Mouse (Mus musculus) retina, adult 2 months (tissue): Measurements from ENCODE around the gene Gigyf1.

Source experiments
- DNase-seq: peaks from one replicate; pipeline ENCODE4 v3.0.0-alpha.2; 2012; ENCODE audit warnings: low read depth, low spot score

The Gigyf1 gene

GRCm38 (mm10) chr5:137513951-137514721, 4.2 kb upstream of the Gigyf1 start:
- DNase-seq = no peak

GRCm38 (mm10) chr5:137514811-137515210, 3.5 kb upstream of the Gigyf1 start:
- no peak for DNase-seq

GRCm38 (mm10) chr5:137519691-137520550, 1.6 kb downstream of the Gigyf1 start:
- DNase-seq = no peak

- DNase-seq = no peak
These were observed 3.5 kb downstream of the Gigyf1 start for GRCm38 (mm10) chr5:137521861-137522260.

- no peak for DNase-seq
These were observed 4.4 kb downstream of the Gigyf1 start for GRCm38 (mm10) chr5:137522711-137523110.

- DNase-seq = no peak
These were observed 5.3 kb downstream of the Gigyf1 start for GRCm38 (mm10) chr5:137523396-137524250.

- no peak for DNase-seq
These were observed 5.8 kb downstream of the Gigyf1 start for GRCm38 (mm10) chr5:137524251-137524515.

GRCm38 (mm10) chr5:137524671-137525070, 6.3 kb downstream of the Gigyf1 start:
- DNase-seq = no peak

GRCm38 (mm10) chr5:137525511-137525910, 7.2 kb downstream of the Gigyf1 start:
- no peak for DNase-seq

GRCm38 (mm10) chr5:137526192-137526936, 8.0 kb downstream of the Gigyf1 start:
- DNase-seq = no peak

- DNase-seq = no peak
These were observed 9.1 kb downstream of the Gigyf1 start for GRCm38 (mm10) chr5:137527413-137527812.

GRCm38 (mm10) chr5:137528247-137528968, 10.1 kb downstream of the Gigyf1 start:
- DNase-seq = no peak

GRCm38 (mm10) chr5:137529221-137529995, 11.1 kb downstream of the Gigyf1 start:
- no peak for DNase-seq

- no peak for DNase-seq
These were observed 11.7 kb downstream of the Gigyf1 start for GRCm38 (mm10) chr5:137530075-137530474.

GRCm38 (mm10) chr5:137530588-137531413, 12.5 kb downstream of the Gigyf1 start:
- DNase-seq = no peak

GRCm38 (mm10) chr5:137531414-137532130, 13.2 kb downstream of the Gigyf1 start:
- peak; percentile 78 for DNase-seq

GRCm38 (mm10) chr5:137532131-137532807, 13.9 kb downstream of the Gigyf1 start:
- DNase-seq = no peak

- peak; percentile 23 for DNase-seq
These were observed 14.4 kb downstream of the Gigyf1 start for GRCm38 (mm10) chr5:137532808-137533116.
